Mouse (Mus musculus): ENCODE results near the gene Riox2.

GRCm38 (mm10) chr16:59433181-59433580 lies 38.4 kb upstream of the Riox2 start:
- TF ChIP-seq CTCF (IDR thresholded peaks at IDR 0.05; ENCODE audit: extremely low read depth, insufficient read depth, insufficient read length, insufficient replicate concordance) (no peak), POLR2A (IDR thresholded peaks at IDR 0.05; ENCODE audit: low read depth, low read length) (no peak)
